Mouse (Mus musculus) cortical plate, adult 2 months (tissue): Measurements from ENCODE around the gene Pax6. TPM values are rescaled to one million over a fixed set of nuclear protein-coding genes. Genes with fewer than 3 reads are reported as not detected.

Experiments used
- H3K27ac ChIP-seq: fragments of 200-500 bp; 2 replicates; pipeline ENCODE4 v1.5.1; 2012; ENCODE audit warnings: low read length, control low read depth, inconsistent platforms; ENCODE audit not compliant: insufficient read depth
- H3K4me1 ChIP-seq: fragments of 200-500 bp; 2 replicates; pipeline ENCODE4 v1.6.1; 2011; ENCODE audit warnings: low read length; ENCODE audit not compliant: control insufficient read depth, insufficient read depth
- H3K4me3 ChIP-seq: fragments of 200-500 bp; 2 replicates; pipeline ENCODE4 v1.5.1; 2011; ENCODE audit warnings: mild to moderate bottlenecking, low read length, control low read depth; ENCODE audit not compliant: insufficient read depth
- CTCF ChIP-seq: fragments of 200-500 bp; IDR thresholded peaks from 2 replicates; pipeline ENCODE4 v1.5.1; 2011; ENCODE audit warnings: mild to moderate bottlenecking, control low read depth, low read length; ENCODE audit not compliant: insufficient read depth; ENCODE audit errors: extremely low read depth
- POLR2A ChIP-seq: fragments of 200-500 bp; IDR thresholded peaks from 2 replicates; pipeline ENCODE4 v1.6.1; 2011; ENCODE audit warnings: mild to moderate bottlenecking, low read length, control low read depth; ENCODE audit not compliant: insufficient read depth; ENCODE audit errors: extremely low read depth
- polyA plus RNA-seq: library from polyadenylated mRNA; depleted of rRNA; stranded (reverse); fragments of >200 nt; gene quantifications from 2 replicates; pipeline ENCODE4 v1.2.3, GENCODE M21; 2012

The Pax6 gene
- polyA plus RNA-seq, 1 experiment, result 9.2 TPM

GRCm38 (mm10) chr2:105688436-105689303 is 20.0 kb downstream of the Pax6 start:
- Histone ChIP-seq H3K27ac (no peak overlapping the region), H3K4me3 (peak overlapping the region; percentile 23; the same call in 1 of the 2 replicates), H3K4me1 (no peaks in the 10 kb centered on the region; the same call in 1 of the 2 replicates)
- TF ChIP-seq CTCF, result no peak

GRCm38 (mm10) chr2:105689304-105689770 is 20.6 kb downstream of the Pax6 start:
- 0 out of 2 replicates have a peak overlapping the region, but pooled peaks have one; percentile 23 for H3K4me3 ChIP-seq
- no peak overlapping the region; the same call in 1 of the 2 replicates for H3K27ac ChIP-seq
- H3K4me1 ChIP-seq, result no peaks in the 10 kb centered on the region; the same call in 1 of the 2 replicates
- TF ChIP-seq CTCF, result no peak
- TF ChIP-seq POLR2A, result no peak

GRCm38 (mm10) chr2:105689771-105690639 is 21.3 kb downstream of the Pax6 start:
- Histone ChIP-seq H3K4me3 (0 out of 2 replicates have a peak overlapping the region, but pooled peaks have one; percentile 23), H3K27ac (no peak overlapping the region), H3K4me1 (no peaks in the 10 kb centered on the region; the same call in 1 of the 2 replicates)
- no peak for TF ChIP-seq POLR2A
- TF ChIP-seq CTCF, result no peak

GRCm38 (mm10) chr2:105691296-105691695 is 22.6 kb downstream of the Pax6 start:
- H3K4me1 ChIP-seq, result no peaks in the 10 kb centered on the region; the same call in 1 of the 2 replicates
- H3K4me3 ChIP-seq, result no peak overlapping the region
- no peak for TF ChIP-seq POLR2A
- TF ChIP-seq CTCF, result no peak
- H3K27ac ChIP-seq, result no peak overlapping the region

- no peak overlapping the region for H3K4me3 ChIP-seq
- TF ChIP-seq CTCF (no peak), POLR2A (no peak)
- no peak overlapping the region for H3K27ac ChIP-seq
- no peaks in the 10 kb centered on the region for H3K4me1 ChIP-seq
Measured at GRCm38 (mm10) chr2:105697741-105698140, 29.0 kb downstream of the Pax6 start.

- no peaks in the 10 kb centered on the region for H3K4me1 ChIP-seq
- no peak overlapping the region for H3K27ac ChIP-seq
- H3K4me3 ChIP-seq, result no peak overlapping the region
- no peak for TF ChIP-seq POLR2A
- TF ChIP-seq CTCF, result no peak
Measured at GRCm38 (mm10) chr2:105698631-105699030, 29.9 kb downstream of the Pax6 start.

- H3K4me3 ChIP-seq, result no peak overlapping the region
Measured at GRCm38 (mm10) chr2:105701781-105702180, 33.1 kb downstream of the Pax6 start.

GRCm38 (mm10) chr2:105702586-105702985 is 33.9 kb downstream of the Pax6 start:
- Histone ChIP-seq H3K4me3 (no peak overlapping the region), H3K27ac (no peak overlapping the region), H3K4me1 (no peaks in the 10 kb centered on the region)
- TF ChIP-seq CTCF (no peak), POLR2A (no peak)

More at GRCm38 (mm10) chr2:105701781-105702180, 33.1 kb downstream of the Pax6 start:
- H3K4me1 ChIP-seq, result no peaks in the 10 kb centered on the region
- no peak overlapping the region for H3K27ac ChIP-seq
- no peak for TF ChIP-seq POLR2A
- no peak for TF ChIP-seq CTCF

GRCm38 (mm10) chr2:105705320-105705719 is 36.6 kb downstream of the Pax6 start:
- Histone ChIP-seq H3K4me1 (no peaks in the 10 kb centered on the region), H3K4me3 (no peak overlapping the region), H3K27ac (no peak overlapping the region)
- TF ChIP-seq POLR2A (no peak), CTCF (no peak)
